Mouse (Mus musculus) kidney, adult 2 months (tissue): ENCODE measurements around the gene Ccnt2.

Experiments used
- CTCF ChIP-seq: fragments of 200-500 bp; conservative IDR thresholded peaks from 2 replicates; pipeline ENCODE4 v1.5.1; 2011; ENCODE audit warnings: low read depth, mild to moderate bottlenecking, control low read depth, low read length, moderate library complexity, mixed read lengths; ENCODE audit not compliant: insufficient read depth, insufficient read length
- POLR2A ChIP-seq: fragments of 200-500 bp; IDR thresholded peaks from one replicate; pipeline ENCODE4 v1.6.1; 2011; ENCODE audit warnings: low read depth, low read length, control low read depth

DNA sequence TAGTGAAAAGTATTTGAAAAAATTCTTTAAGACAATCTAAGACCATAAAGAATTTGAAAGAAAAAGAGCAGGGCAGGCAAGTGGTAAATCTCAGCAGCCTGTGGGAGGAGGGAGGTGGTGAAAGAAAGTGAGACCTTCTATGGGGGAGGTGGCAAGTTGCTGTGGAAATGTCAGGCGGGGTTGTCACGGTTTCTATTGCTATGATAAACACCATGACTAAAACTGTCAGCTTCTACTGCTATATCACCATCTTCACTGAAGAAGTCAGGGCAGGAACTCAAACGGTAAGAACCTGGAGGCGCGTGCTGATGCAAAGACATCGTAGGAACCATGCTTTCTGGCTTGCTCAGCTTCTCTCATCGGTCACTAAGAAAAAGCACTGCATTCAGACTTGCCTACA is 39.0 kb downstream of the Ccnt2 start:
- no peak for TF ChIP-seq POLR2A
- no peak for TF ChIP-seq CTCF
